Mouse (Mus musculus): ENCODE measurements around the gene Lingo1.

Lingo1 gene

DNA sequence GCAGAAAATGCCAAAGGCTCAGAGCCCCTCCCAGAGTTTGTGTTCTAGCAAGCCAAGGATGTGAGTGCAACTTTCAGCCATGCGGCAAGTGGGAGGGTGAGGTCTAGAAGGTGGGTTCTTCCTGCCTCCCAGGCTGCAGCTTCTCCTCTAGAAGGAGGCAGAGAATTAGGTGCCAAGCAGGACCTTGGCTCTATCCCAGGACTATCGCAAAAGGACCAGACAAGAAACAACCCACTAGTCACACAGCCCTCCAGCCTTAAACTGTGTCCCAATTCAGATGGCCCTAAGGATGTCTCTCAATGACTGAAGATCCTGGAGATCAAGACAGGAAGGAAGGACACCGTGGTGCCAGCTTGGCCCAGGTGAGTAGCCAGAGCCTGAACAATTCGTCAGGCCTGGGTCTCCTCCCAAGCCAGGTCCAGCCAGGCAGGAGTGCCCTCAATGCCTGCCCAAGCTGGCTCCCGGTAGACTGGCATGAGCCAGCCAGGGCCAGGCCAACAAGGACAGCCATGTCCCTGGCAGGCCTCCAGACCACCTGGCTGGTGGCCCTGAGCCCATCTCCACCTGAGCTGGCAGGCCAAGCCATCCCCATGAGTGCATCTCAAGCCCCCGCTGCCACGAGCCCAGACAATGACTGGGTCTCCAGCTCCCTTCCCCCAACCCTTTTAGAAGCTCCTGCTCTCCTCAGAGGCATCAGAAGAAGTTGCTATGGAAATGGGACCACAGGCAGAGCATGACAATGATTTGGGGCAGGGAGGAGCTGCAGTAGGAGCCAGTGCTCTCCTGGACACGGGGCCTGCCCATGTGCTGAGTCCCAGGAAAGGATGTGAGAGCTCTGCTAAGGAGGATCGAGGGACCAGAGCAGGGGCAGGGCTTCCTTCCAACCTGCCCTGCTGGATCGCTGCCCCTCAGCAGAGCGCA lies 19.1 kb downstream of the Lingo1 start:
- intact Hi-C loops (cut with DNase I), result no loop called here

DNA sequence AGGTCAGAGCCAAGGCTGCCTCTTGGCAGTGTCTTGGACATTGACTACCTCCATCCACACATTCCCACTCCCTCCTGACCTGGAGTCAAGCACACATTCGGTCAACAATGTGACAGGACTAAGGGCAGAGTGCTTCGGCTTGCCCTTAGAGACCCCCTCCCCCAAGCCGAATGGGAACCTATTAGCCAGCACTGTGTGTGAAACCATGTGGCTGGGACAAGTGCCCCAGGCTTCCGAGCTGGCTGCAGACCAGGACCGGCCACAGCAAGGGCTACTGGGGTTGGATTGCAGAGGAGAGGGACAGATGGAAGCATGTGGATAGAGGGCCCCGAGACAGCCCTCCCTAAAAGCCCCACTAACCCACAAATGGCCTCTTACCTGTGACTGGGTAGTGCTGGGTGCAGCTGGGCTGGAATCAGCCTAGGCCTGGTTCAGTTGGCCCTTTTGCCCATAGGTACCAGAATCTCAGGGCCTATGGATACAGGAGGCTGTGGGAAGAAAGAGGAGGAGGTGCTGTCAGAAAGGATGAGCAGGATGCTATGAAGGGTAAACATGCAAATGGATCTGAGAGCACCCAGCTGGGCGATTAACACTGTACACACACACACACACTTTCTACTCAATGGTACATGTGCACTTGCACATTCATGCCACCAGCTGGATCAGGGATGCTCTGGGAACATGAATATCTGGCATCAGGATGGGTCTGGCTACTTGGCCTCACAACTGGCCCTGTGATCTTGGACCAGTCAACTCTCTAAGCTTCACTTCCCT lies 20.9 kb downstream of the Lingo1 start:
- intact Hi-C loops (cut with DNase I), result no loop called here

DNA sequence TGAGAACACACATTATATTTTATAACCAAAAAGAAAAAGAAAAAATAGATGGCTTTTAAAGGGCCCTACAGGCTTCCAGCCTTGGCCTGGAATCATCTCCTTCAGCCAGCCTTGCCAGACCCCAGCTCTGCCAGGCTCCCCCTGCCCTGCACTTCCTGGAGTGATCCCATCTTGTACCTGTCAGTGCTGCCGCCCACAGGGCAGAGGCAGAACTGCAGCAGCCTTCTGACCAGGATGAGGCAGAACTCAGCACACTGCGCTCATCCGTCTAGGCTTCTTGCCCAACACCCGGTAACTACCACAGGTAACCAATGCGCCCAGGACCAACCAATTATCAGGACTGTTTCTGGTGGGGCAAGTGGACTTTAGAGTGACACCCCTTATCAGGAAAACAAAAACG lies 22.0 kb downstream of the Lingo1 start:
- intact Hi-C loops (cut with DNase I), result no loop called here

DNA sequence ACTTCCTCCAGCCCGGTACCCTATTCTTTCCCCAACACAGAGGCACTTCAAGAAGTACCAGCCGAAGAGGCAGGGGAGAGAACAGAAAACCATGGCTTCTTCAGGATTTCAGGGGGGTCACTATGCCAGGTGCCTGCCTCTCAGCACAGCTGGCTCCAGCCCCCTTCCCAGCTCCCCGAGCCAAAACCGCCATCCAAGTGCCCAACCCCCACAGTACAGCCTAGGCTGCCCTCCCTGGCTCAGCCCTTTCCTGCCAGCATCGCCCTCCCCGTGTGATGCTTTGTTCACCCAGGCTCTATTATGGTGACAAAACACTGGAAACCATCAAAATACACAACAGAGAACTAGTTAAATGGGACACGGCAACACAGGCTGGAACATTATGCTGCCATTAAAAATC lies 22.6 kb downstream of the Lingo1 start:
- intact Hi-C loops (cut with DNase I), result no loop called here

DNA sequence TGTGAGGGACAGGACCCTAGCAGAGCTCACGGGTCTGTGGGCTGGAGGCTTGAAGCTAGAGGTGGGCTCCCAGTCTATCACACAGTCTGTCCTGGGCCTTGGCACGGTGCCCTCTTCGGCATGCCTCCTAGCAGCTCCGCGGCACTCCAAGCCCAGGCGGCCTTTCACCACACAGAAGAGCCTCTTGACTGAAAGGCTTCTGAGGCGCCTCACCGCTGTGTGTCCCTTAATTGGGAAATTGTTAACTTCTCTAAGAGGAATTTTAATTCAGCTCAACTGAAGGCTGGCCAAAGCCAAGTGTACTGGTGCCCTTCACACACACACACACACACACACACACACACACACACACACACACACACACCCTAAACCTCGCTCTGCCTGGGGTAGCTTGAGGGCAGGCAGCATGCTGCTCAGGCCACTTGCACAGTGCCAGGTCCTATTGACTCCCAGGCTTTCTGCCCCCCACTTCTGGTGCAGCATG lies 28.6 kb downstream of the Lingo1 start:
- intact Hi-C loops (cut with DNase I), result no loop called here

DNA sequence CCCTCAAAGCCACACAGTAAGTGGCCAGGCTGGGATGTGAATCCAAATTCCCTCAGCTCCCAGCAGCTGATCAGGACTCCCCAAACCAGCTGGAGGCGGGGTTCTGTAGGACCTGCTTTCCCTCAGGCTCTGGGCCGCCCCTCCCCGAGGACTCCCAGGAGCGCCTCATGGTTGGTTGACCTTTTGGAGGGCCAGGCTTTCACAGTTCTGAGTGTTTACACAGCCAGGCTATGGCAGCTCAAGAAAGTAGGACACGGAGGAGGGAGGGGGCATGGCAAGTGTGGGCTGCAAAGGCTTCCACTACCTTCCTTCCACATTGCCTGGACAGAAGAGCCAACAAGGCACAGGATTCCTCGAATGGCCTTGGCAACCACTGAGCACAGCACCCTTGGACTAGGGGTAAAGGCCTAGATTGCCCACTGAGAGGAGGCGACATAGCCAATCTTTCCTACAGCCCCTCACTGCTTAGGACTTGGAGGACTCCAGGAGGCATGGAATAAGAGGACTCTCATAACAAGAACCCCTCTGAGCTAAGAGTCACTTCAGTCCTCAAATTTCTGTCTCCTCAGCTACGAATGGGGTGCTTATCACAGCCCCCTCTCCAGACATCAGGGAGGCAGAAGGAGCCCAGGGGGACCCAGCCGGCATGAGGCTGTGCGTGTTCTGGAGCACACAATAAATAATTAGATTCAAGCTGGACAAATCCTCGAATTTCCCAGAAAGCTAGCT lies 29.5 kb downstream of the Lingo1 start:
- intact Hi-C loops (cut with DNase I), result no loop called here

DNA sequence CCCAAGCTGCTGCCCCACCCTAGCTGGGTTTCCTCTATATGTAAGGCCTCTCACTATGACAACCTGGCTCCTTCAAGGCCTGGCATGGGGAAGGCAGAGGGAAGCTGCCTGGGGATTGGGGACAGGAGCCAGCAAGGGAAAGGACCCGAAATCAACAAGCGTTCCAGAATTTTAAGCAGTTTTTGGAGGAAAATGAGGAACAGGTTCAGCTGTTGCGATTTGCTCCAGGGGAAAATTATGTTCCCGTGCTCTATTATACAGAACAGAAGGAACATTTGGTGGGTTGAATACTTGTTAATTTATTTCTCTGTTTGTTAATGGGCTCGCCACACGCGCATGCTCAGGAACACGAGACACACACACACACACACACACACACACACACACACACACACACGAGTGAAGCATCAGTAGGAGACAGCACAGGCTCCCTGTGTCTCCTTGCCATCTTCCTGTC lies 34.1 kb downstream of the Lingo1 start:
- intact Hi-C loops (cut with DNase I), result no loop called here

DNA sequence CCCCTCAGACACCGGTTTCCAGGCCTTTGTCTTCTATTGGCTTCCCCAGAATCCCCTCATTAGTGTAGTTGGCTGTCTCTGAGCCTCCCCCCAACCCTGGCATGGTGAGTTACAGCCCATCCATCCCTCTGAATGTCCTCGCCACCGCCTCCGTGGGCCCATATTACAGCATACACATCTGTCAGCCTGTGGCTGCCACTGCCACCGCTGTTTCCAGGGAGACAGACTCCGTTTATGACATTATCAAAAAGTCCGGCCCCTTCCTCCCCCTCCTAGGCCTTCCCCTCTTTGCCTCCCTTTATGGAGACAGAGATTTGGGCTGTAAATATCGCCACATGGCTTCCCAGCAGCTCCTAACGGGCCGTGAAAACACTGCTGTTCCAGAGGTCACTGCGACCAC lies 38.5 kb downstream of the Lingo1 start:
- intact Hi-C loops (cut with DNase I), result no loop called here

DNA sequence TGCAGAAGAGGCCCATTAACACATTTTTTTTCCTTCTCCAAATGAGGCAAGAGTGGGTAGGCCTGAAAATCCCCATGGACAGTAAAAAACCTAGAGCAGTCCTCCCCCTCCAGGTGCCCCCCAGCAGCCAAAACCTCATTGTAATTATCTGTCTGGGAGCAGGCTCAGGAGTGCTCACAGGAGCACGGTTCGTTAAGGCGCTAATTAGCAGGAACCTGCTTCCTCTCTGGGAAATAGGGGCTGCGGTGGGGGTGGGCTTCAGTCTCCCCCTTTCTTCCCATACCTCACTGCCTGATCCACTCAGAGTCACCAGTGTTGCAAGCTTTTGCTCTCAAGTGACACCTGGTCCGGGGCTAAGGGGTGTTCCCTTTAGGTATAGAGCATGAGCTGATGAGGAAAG lies 41.1 kb downstream of the Lingo1 start:
- intact Hi-C loops (cut with DNase I), result no loop called here

DNA sequence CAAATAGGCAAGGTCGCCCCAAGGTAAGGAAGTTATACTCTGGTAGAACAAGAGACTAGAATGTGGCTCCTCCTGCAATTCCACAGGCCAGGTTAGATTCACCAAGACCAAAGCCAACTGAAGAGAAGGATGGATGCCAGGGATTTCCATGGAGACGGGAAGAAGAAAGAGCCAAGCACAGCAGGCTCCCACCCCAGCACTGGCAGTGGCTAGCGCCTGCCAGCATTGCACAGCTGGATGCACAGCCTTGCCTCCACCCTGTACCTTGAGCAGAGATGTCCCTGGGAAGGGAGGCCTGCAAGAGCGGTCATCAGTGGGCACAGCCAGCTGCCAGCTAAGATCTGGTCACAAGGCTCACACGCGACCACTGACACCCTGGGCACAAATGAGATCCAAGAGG lies 42.9 kb downstream of the Lingo1 start:
- intact Hi-C loops (cut with DNase I), result no loop called here

DNA sequence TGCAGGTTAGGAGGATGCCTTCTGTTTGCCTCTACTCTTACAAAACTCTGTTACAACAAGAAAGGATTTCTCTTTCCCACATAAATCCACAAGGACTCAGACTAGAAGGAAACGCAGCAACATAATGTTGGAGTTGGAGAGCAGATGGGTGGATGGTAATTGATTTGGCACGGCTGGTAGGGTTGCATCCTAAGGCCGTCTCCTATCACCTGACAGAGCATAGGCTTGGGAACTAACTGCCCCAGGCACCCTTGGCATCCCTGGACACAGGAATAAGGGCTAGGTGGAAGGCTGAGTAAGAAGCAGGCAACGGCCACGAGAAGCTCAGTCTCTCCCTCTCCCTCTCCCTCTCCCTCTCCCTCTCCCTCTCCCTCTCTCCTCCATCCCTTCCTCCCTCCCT lies 48.2 kb downstream of the Lingo1 start:
- intact Hi-C loops (cut with DNase I), result no loop called here

DNA sequence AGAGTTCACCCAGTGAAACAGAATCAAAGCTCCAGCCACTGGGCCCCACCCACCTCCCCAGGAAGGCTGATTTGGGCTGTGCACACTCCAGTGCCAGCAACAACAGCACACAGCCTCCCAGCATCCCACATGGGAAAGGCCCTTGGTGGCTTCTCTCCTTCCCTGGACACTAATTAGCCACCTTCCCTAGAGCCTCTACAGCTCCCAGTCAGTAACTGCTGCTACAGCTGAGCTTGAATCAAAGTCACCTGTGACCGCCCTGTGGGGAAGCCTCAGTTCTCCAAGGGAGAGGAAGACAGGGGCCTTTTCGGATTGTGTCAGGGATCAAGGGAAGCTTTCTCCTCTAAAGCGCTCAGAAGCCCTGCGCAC lies 49.4 kb downstream of the Lingo1 start:
- intact Hi-C loops (cut with DNase I), result no loop called here

DNA sequence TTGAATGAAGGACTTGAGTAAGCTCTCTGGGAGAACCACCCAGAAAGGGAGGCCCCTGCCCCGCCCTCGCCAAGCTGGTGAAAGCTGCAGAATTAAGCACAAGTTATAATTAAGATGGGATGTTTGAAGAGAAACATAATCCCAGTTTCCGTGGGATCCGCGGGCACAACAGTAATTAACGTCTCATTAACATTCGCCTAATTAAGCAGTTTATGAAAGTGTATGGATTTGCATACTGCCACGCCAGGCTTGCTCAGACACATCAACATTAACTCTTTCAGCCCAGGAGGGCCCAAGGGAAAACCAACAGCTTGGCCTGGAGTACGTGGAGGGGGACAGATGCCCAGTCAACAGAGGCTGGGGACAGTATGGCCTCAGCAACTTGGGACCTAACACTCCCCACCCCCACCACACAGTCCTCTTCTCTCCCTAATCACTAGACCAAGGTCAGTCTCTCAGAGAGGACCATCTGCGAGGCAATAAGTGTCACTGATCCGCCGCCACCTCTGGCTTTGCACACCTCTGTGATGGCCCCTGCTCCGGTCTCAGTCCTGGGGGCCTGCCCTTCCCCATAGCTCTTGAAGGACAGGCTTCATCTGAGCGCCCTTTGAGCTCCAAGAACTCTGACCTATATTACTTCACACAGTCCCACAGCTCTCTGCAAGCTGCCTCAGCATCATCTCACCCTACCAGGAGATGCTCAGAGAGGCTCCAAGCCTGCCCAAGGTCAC lies 49.9 kb downstream of the Lingo1 start:
- intact Hi-C loops (cut with DNase I), result no loop called here

DNA sequence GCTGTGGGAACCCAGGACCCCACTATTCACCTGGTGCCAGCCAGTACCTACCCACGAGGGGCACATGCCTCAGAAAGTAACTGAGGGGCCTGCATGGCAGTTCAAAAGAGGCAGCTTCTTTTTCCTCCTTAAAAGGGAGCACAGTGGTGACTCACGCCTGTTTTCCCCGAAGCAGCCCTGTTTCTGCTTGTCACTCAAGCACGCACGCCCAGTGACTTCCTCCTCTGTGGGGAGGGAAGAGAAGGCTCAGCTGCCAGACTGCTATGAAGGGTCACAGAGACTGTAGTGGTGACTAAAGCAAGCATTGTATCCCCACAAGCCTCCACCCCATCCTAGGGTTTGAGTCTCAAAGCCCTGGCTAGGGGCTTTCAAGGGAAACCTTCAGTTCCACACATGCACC lies 51.9 kb downstream of the Lingo1 start:
- intact Hi-C loops (cut with DNase I), result loop anchor here (5.0 kb wide), 1 partner anchor 53 kb away; the partner anchor contains the start of gene Lingo1

DNA sequence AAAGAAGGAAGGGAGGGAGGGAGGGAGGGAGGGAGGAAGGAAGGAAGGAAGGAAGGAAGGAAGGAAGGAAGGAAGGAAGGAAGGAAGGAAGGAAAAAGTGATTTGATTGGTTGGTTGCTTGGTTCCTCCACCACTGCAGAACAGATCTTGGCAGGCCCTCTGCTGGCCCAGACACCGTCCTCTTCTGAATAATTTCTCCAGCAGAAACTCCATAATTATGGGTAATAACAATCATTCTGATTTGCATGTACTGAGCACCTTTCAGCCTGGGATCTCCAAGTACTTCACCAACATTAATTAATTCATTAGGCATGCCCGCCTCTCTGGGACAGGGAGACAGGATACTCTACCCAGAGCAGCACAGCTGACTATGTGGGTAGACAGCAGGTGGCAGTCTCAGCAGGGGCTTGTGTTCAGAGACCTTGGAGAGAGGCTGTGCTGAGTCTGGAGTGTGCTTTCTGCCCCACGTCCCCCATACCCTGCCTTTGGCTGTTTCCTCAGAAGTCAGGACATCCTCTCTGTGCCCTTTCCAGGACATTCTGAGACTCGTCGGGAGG lies 57.0 kb downstream of the Lingo1 start:
- intact Hi-C loops (cut with DNase I), result no loop called here

DNA sequence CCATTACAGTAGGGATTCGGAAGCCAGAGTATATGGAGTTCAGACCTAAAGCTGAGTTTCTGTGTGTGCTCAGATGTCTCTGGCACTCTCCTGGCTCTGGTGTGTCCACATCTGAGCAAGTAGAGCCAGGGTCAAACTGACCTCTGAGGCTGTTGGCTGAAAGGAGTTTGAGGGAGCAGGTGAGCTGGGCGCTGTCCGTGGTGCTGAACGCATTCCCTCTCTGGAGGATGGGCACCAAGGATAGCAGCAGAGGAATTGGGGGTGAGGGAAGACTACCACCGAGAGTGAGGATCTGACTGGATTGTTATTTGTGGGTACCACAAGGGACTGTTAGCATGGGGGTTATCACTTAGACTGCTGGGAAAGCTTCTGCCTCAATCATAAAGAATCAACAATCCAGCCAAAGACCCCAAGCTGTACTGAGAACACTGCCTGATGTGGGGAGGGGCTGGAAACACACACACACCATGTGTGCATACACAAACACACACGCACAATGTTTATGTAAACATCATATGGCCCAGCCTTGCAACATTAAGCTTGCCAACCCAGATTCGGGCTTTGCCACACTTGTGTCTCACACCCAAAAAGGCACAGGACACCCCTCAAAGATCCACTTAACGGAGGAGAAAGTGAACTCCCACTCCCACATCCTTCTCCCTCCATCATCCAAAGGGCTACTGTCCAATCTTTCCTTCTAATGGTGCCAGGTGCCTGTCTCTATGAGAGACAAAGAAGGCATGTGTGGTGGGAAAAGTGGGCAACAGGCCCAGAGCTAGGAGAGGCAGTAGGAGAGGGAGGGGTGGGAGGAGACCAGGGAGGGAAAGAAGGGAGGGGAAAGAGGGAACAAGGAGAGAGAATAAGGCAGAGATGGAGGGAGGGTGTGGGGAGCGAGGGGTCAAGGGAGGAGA lies 57.8 kb downstream of the Lingo1 start:
- intact Hi-C loops (cut with DNase I), result no loop called here

DNA sequence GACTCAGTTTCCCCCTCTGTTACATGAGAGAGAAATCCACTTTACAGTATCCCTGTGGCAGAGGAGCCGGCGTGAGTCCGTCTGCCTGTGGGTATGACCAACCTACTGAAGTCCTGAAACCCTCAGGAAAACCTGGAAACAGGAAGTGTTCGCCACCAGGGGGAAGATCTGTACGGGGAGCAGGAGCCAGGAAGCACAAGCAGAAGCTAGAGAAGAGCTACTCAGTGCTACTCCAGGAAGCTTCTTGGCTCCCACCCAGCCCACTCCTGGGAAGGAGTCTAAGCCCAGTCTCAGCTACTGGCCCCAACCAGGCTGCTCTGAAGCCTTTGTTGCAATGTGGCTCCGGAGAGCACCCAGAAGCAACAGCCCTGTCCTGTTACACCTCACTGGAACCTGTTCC lies 61.9 kb downstream of the Lingo1 start:
- intact Hi-C loops (cut with DNase I), result no loop called here

DNA sequence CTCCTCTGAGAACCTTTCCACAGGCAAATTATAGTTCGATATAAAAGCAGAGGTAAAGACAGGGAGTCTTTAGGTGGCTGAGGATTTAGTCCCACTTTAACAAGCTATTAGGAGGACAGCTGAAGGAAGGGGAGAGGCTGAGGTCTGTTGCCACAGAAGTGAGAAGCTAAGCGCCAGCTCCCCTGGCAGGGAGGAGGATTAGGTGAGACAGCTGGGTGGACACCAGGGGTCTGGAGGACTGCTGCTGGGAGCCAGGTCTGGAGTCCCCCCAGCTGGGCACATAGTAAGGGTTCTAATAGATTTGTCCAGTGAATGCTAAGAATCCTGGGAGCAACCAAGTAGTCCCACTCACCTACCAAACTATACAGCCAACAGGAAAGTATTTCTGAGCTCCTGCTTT lies 65.3 kb downstream of the Lingo1 start:
- intact Hi-C loops (cut with DNase I), result no loop called here

DNA sequence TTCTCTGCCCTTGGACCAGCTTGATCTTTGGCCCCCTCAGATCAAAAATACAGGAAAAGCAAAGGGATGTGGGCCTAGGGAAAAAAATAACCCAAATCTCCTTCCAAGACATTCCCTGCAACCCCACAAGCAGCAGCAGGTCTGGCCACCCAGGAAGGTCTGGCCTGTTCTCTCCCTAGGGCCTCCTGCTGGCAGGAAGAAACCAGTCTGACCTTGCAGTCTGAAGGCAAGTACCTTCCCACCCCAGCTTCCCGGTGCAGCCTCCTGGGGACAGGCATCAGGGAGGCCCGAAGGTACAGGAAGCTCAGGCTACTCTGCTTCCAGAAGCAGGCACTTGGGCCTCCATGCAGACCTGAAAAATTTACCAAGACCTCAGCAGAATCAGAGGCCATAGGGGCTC lies 67.1 kb downstream of the Lingo1 start:
- intact Hi-C loops (cut with DNase I), result loop anchor here (10.0 kb wide), 1 partner anchor 156 kb away; no protein-coding TSS in a partner anchor

Measured in adrenal gland (tissue).